Mouse (Mus musculus) CH12.LX (cell line): ENCODE data around the gene Atpaf1.

Source experiments
- CHD2 ChIP-seq: IDR thresholded peaks from 2 replicates; pipeline ENCODE4 v1.6.1; 2011; ENCODE audit warnings: low read length, improper control_type of control experiment
- CTCF ChIP-seq, 2 experiments: IDR thresholded peaks in 1 of 2; conservative IDR thresholded peaks in 1 of 2; 2 replicates each; pipeline ENCODE4 v1.5.1; 2011 to 2012; ENCODE audit warnings: low read depth in 2 of 2, low read length in 2 of 2, improper control_type of control experiment in 1 of 2, inconsistent platforms in 1 of 2, mild to moderate bottlenecking in 1 of 2, moderate library complexity in 1 of 2
- ETS1 ChIP-seq: conservative IDR thresholded peaks from 2 replicates; pipeline ENCODE4 v1.6.1; 2012; ENCODE audit warnings: low read depth, mild to moderate bottlenecking, inconsistent platforms, low read length, improper control_type of control experiment, moderate library complexity
- GABPA ChIP-seq: IDR thresholded peaks from 2 replicates; pipeline ENCODE4 v1.6.1; 2012; ENCODE audit warnings: low read depth, low read length, improper control_type of control experiment, inconsistent platforms; ENCODE audit not compliant: insufficient replicate concordance
- HCFC1 ChIP-seq: IDR thresholded peaks from 2 replicates; pipeline ENCODE4 v1.6.1; 2012; ENCODE audit warnings: low read depth, mild to moderate bottlenecking, inconsistent platforms, low read length, improper control_type of control experiment
- KAT2A ChIP-seq: IDR thresholded peaks from 2 replicates; pipeline ENCODE4 v1.6.1; 2012; ENCODE audit warnings: low read length, improper control_type of control experiment, inconsistent platforms; ENCODE audit not compliant: insufficient replicate concordance
- POLR2A ChIP-seq: IDR thresholded peaks from 2 replicates; pipeline ENCODE4 v1.6.1; 2011; ENCODE audit warnings: low read depth, mild to moderate bottlenecking, improper control_type of control experiment, low read length
- POLR2AphosphoS2 ChIP-seq: IDR thresholded peaks from 2 replicates; pipeline ENCODE4 v1.6.1; 2011; ENCODE audit warnings: low read depth, low read length, improper control_type of control experiment
- UBTF ChIP-seq: IDR thresholded peaks from 2 replicates; pipeline ENCODE4 v1.6.1; 2012; ENCODE audit warnings: low read depth, mild to moderate bottlenecking, inconsistent platforms, low read length, improper control_type of control experiment, moderate library complexity
- USF2 ChIP-seq: conservative IDR thresholded peaks from 2 replicates; pipeline ENCODE4 v1.6.1; 2011; ENCODE audit warnings: low read depth, low read length, improper control_type of control experiment
- ZNF384 ChIP-seq: IDR thresholded peaks from 2 replicates; pipeline ENCODE4 v1.6.1; 2012; ENCODE audit warnings: low read depth, low read length, improper control_type of control experiment, inconsistent platforms

DNA sequence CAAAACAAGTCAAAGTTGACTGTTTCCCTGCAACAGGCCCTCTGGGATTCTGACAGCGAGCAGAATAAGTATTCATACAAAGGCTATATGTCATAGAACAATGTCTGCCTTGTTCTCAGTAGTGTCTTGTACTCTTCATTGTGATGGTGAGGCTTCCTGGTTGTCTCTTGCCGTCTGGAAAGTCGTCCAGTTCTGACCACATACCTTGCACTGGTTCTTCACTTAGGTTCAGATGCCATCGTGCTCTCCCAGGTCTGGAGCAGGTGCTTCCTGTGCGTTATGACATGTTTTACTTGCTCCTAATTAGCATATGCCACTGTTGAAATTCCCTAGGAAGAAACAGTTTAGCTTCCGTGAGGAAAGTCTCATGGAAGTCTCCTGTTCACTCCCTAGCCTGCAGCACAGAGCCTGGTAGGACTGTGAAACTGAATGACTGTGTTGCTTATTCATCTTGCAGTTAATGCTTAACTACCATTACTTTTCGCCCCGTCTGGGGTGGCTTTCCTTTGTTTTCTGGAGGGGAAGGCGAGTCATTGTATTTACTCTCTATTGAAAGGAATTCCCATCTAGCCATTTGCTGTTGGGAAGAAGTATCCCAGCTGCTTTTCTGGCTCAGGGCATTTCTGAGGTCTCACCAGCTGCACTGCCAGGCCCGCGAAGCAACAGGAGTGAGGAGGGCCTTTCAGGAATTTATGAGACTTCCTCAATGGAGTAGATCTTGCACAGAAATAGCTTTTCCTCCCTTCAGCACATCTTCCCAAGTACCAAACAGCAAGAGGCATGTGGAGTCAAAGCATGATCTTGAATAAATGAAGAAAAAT, 16.8 kb upstream of the Atpaf1 start:
- TF ChIP-seq ETS1 (no peak), CHD2 (no peak), POLR2A (no peak), UBTF (no peak), CTCF (conservative IDR thresholded peaks at IDR 0.05 in 1 of 2, IDR thresholded peaks at IDR 0.05 in 1 of 2; ENCODE audit: low read depth in 2 of 2, low read length in 2 of 2) (no peak), ZNF384 (no peak), POLR2AphosphoS2 (no peak), HCFC1 (no peak), USF2 (no peak), GABPA (no peak), KAT2A (no peak)
